Mouse (Mus musculus) stomach, postnatal 0 days (tissue): Measurements from ENCODE around the gene Ints7.

ENCODE experiments used
- CTCF ChIP-seq: IDR thresholded peaks from 2 replicates; pipeline ENCODE4 v1.5.1; 2016; ENCODE audit warnings: antibody characterized with exemption, low read depth, mild to moderate bottlenecking, moderate library complexity
- EP300 ChIP-seq: optimal IDR thresholded peaks from 2 replicates; pipeline ENCODE3; 2016; ENCODE audit warnings: antibody characterized with exemption

DNA sequence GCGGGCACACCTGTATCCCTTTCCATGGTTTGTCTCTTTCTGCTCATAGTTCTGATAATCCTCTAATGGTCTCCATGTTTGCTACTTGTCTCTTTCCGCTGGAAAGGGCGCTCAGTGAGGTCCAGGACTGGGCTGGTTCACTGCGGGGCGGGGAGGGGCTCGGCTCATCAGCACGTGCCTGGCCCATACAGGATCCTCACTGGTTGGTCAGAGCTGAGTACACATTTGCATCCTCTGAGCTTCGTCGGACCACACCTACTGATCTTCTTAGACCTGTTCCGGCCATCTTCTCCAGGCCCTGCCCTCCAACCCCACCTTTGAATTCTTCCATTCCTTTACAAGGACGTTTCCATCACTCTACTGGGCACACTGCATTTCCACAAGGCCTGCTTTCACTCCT lies 90.9 kb downstream of the Ints7 start:
- TF ChIP-seq CTCF (no peak), EP300 (no peak)
